Mouse (Mus musculus) heart, embryonic 15.5 days (tissue): ENCODE data around the gene Asb5. TPM values are rescaled to one million over a fixed set of nuclear protein-coding genes. Genes with fewer than 3 reads are reported as not detected.

Experiments
- ATAC-seq: fragments of 200-750 bp; cut with Nextera tagmentation; replicated peaks from 2 replicates; pipeline ENCODE4 v1.8.0; 2017; ENCODE audit warnings: low read depth, moderate TSS enrichment; ENCODE audit not compliant: insufficient number of reproducible peaks, insufficient read depth, low FRiP score
- H3K27ac ChIP-seq: fragments of 300-500 bp; sonication (generic); 2 replicates; pipeline ENCODE4 v1.5.1; 2015; ENCODE audit warnings: mild to moderate bottlenecking, inconsistent platforms
- H3K27me3 ChIP-seq: fragments of 300-500 bp; sonication (generic); 2 replicates; pipeline ENCODE4 v1.6.1; 2015; ENCODE audit warnings: inconsistent platforms
- H3K36me3 ChIP-seq: fragments of 300-500 bp; sonication (generic); 2 replicates; pipeline ENCODE4 v1.6.1; 2015; ENCODE audit warnings: mild to moderate bottlenecking, inconsistent platforms
- H3K4me1 ChIP-seq: fragments of 300-500 bp; sonication (generic); replicated peaks from 2 replicates; pipeline ENCODE4 v1.6.1; 2015; ENCODE audit warnings: inconsistent platforms
- H3K4me2 ChIP-seq: fragments of 300-500 bp; sonication (generic); 2 replicates; pipeline ENCODE4 v1.6.1; 2015; ENCODE audit warnings: inconsistent platforms, mild to moderate bottlenecking, moderate library complexity
- H3K4me3 ChIP-seq: fragments of 300-500 bp; sonication (generic); 2 replicates; pipeline ENCODE4 v1.5.1; 2015; ENCODE audit warnings: mild to moderate bottlenecking, inconsistent platforms
- H3K9ac ChIP-seq: fragments of 300-500 bp; sonication (generic); 2 replicates; pipeline ENCODE4 v1.6.1; 2015; ENCODE audit warnings: mild to moderate bottlenecking, inconsistent platforms
- H3K9me3 ChIP-seq: fragments of 300-500 bp; sonication (generic); replicated peaks from 2 replicates; pipeline ENCODE4 v1.6.1; 2016; ENCODE audit warnings: inconsistent platforms
- WGBS: fragments of 180-500 bp; shearing (Covaris S2); methylation state at CpG from one replicate; pipeline ENCODE4 v1.1.7; 2015; ENCODE audit warnings: mixed read lengths; 5-methylcytosine and 5-hydroxymethylcytosine counted together
- polyA plus RNA-seq: library from polyadenylated mRNA; unstranded; fragments of >200 nt; fragmentation: Nextera tagmentation; extraction: Ambion mirVana; gene quantifications from 2 replicates; pipeline ENCODE4 v1.2.1, GENCODE M21; 2015

The Asb5 gene
- polyA plus RNA-seq, 1 experiment from 2014 or later, result 4.9 TPM

DNA sequence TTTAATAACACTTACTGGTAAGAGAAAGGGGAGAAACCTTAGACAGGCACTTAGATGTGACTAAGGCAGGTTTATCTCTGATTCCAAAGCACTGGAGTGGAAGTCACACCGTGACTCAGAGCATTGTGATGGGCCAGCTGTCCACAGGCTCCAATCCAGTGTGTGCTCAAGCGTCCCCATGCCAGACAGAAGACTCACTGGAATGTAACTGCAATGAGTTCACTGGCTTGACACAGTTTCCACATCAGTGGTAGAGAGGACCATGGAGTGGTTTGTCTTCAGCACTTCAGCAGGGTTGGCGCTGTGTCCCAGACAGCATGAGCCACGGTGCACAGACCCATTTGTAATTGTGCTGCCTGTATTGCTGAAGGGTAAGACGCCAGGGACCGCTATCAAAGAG is 19.0 kb downstream of the Asb5 start:
- no peak overlapping the region for H3K27ac ChIP-seq
- H3K9me3 ChIP-seq, result no peaks in the 10 kb centered on the region
- WGBS, result 46% methylated on average over 6 of the region's 6 CpGs
- H3K27me3 ChIP-seq, result no peaks in the 10 kb centered on the region
- ATAC-seq, result no peak
- 0 out of 2 replicates have a peak, but pooled peaks cover 3% of the 10 kb centered on the region for H3K4me1 ChIP-seq
- no peaks in the 10 kb centered on the region for H3K36me3 ChIP-seq
- H3K9ac ChIP-seq, result no peak overlapping the region
- no peak overlapping the region for H3K4me2 ChIP-seq
- no peak overlapping the region for H3K4me3 ChIP-seq

DNA sequence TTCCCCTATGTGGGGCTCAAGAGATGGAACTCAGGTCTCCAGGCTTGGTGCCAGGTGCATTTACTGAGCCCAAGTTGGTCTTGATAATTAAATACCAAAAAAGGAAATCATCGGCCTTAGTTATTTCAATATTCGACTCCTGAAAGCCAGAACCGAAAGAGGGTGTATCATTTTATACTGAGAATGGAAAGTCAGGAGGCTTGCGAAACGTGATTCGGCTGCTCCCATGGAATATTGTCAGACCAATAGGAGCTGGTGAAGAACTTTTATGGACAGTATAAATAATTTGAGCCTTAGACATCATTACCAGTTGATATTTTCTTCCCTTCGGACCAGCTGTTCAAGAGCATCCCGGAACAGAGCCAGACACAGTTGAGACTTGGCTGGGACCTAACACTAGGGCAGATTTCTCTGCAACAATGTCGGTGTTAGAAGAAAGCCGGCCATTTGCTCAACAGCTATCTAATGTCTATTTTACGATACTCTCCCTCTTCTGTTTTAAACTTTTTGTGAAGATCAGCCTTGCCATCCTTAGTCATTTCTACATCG is 20.7 kb downstream of the Asb5 start:
- no peak for ATAC-seq
- H3K27me3 ChIP-seq, result no peaks in the 10 kb centered on the region
- no peak overlapping the region for H3K4me2 ChIP-seq
- no peaks in the 10 kb centered on the region for H3K9me3 ChIP-seq
- H3K4me3 ChIP-seq, result no peak overlapping the region
- no peaks in the 10 kb centered on the region for H3K36me3 ChIP-seq
- no peak overlapping the region for H3K9ac ChIP-seq
- no peak overlapping the region for H3K27ac ChIP-seq
- 0 out of 2 replicates have a peak, but pooled peaks cover 3% of the 10 kb centered on the region for H3K4me1 ChIP-seq
- WGBS, result 89% methylated on average over 12 of the region's 12 CpGs

DNA sequence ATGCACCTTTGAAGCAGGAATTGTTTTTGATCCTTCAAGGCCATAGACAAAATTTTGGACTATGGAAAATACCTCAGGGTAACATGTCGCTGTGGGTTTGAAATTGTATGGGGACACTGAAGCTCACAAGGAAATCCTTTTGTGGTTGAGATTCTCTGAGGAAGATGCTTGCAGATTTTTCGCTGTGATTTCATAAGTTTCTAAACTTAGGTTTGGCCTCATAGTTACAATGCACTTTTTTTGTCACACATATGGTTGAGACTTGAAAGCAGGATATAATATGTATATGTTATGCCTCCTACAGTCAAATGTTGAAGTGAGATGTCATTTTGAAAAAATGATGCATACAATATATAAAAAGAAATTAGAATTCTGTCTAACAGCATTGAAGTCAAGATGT is 25.5 kb downstream of the Asb5 start:
- ATAC-seq, result no peak
- H3K9me3 ChIP-seq, result no peaks in the 10 kb centered on the region
- H3K4me2 ChIP-seq, result no peak overlapping the region
- H3K4me1 ChIP-seq, result no peaks in the 10 kb centered on the region
- H3K27ac ChIP-seq, result no peak overlapping the region
- no peaks in the 10 kb centered on the region for H3K27me3 ChIP-seq
- H3K4me3 ChIP-seq, result no peak overlapping the region
- no peak overlapping the region for H3K9ac ChIP-seq
- 72% methylated on average over 2 of the region's 2 CpGs for WGBS
- no peaks in the 10 kb centered on the region for H3K36me3 ChIP-seq

DNA sequence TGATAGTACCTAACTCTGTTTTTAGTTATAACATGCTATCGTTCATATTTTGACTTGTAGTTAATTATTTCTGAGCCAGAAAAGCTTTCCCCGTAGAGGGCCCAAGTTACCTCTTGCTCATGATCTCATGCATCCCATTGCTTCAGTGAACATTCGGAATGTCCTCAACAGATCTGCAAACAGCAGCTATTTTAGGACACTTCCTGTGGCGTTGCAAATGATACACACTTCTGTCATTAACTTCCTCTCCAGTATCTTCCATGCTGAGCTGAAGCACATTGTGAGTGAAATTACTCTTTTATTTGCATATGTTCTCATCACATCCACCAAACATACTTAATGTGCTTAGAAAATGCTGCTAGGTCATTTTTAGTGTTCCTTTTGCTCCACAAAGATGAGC is 32.8 kb downstream of the Asb5 start:
- H3K36me3 ChIP-seq, result no peaks in the 10 kb centered on the region
- peaks cover 8% of the 10 kb centered on the region for H3K4me1 ChIP-seq
- no peaks in the 10 kb centered on the region for H3K9me3 ChIP-seq
- no peak for ATAC-seq
- H3K9ac ChIP-seq, result no peak overlapping the region
- WGBS, result 36% methylated on average over 4 of the region's 4 CpGs
- H3K4me3 ChIP-seq, result no peak overlapping the region
- H3K27ac ChIP-seq, result no peak overlapping the region
- H3K4me2 ChIP-seq, result no peak overlapping the region
- H3K27me3 ChIP-seq, result no peaks in the 10 kb centered on the region

DNA sequence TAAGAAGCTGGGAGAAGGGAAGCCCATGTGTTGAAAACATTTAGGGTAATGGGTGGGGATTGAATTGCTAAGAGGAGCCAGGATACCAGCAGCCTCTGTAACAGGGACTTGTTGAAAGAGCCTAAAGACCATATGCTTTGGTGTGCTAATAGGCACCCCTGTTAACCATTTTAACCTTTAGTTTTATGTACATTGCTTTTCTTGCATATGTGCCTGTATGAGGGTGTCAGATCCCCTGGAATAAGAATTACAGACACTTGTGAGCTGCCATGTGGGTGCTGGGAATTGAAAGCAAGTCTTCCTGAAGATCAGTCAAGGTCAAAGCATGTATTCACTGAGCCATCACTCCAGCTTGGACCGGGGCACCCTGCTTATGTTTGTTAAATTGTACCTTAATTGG is 35.8 kb downstream of the Asb5 start:
- H3K27me3 ChIP-seq, result no peaks in the 10 kb centered on the region
- no peak for ATAC-seq
- H3K36me3 ChIP-seq, result no peaks in the 10 kb centered on the region
- H3K4me1 ChIP-seq, result peaks cover 9% of the 10 kb centered on the region
- H3K4me2 ChIP-seq, result no peak overlapping the region
- 81% methylated on average over 1 of the region's 1 CpGs for WGBS
- H3K9me3 ChIP-seq, result no peaks in the 10 kb centered on the region
- no peak overlapping the region for H3K27ac ChIP-seq
- no peak overlapping the region for H3K9ac ChIP-seq
- no peak overlapping the region for H3K4me3 ChIP-seq

DNA sequence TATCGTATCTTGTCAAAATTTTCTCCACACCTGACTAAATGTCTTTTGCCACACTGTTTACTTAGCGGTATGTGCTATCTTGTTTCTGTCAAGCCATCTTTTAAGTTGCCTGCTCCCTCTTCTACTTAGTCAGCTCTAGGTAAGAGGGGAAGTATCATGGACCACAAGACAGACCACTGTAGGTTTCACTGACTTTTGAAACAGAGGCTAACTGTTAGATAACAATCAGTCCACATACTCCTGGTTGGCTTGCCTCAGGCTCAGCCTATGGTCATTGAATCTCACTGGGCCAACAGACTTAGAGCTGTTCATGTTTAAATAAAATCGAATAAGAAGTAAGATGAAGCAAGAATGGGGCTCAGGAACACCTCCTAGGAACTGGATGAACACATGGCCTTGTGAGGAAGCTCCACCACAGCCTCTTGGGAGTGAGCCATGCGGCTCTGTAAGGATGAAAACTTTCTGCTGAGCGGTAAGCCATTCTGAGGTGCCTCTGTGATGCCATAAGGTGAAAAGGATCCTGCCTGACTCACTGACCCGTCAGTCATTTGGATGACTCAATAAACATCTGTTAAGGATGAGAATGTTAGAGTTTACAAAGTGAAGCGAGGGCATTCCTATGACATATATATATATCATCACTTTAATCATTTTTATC is 36.4 kb downstream of the Asb5 start:
- 83% methylated on average over 7 of the region's 7 CpGs for WGBS
- no peaks in the 10 kb centered on the region for H3K36me3 ChIP-seq
- H3K4me2 ChIP-seq, result no peak overlapping the region
- H3K9ac ChIP-seq, result no peak overlapping the region
- H3K9me3 ChIP-seq, result no peaks in the 10 kb centered on the region
- H3K27me3 ChIP-seq, result no peaks in the 10 kb centered on the region
- no peak for ATAC-seq
- no peak overlapping the region for H3K4me3 ChIP-seq
- peaks cover 12% of the 10 kb centered on the region for H3K4me1 ChIP-seq
- H3K27ac ChIP-seq, result no peak overlapping the region

DNA sequence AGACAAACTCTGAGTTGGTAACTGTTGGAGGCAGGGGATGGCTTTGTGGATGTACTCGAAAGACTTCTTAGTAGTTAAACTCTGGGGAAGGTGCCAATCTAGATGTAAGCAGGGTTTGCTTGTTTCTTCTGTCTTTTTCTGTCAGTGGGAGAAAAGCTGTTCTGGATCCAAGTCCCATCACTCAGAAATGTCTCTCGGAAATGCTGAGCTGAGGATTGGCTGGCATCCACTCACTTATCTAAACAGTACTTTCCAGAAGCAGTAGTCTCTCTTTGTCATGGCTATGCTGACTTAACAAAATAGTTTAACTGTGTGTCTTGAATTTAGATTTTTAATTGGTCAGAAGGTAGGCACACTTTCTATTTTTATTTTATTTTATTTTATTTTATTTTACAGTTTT is 37.8 kb downstream of the Asb5 start:
- Histone ChIP-seq H3K27me3 (no peaks in the 10 kb centered on the region), H3K9me3 (no peaks in the 10 kb centered on the region), H3K4me1 (peaks cover 16% of the 10 kb centered on the region), H3K27ac (no peak overlapping the region), H3K9ac (no peak overlapping the region), H3K36me3 (no peaks in the 10 kb centered on the region), H3K4me2 (no peak overlapping the region), H3K4me3 (no peak overlapping the region)
- ATAC-seq, result no peak
- 32% methylated on average over 2 of the region's 2 CpGs for WGBS

DNA sequence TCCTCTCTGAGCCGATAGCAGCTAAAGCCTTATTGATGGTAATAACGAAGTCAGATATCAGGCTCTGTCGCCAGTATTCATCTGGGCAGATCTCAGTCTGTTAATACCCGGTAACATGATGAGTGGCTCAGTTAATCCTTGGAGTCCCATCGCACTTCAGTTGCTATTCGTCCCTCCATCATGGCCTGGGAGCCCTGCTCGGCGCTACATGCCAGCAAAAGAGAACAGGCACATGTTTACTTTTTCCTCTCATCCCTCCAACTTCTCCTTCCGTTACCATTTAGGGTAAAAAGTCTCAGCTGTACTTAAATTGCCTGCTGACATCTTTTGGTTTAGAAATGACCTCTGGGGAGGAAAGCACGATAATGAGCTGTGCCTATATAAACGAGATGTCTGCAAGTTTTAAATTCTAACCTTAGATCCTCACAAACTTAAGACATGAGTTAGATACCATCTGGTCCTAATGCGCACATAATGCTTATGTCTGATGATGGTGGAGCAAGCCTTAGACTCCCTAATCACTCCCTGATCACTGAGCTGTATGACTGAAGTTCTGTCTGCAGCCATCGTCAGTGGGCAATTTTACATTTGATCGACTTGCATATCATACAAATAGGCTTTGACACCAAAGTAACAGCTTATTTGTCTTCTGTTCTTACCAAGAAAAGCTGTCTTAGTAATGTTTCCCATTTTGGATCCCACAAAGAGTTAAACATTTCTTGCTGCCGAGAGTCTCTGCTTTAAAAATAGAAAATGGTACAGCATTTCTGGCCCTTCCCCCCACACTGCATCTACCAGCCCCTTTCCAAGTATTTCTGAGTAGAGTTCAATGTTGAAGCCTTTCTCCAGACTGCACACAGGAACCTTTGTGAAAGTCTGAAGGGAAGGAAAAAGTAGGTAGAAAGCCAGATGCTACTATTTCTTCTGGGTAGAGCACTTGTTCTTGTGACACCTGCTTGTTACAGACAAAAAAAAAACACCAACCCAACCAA is 41.5 kb downstream of the Asb5 start:
- ATAC-seq, result no peak
- Histone ChIP-seq H3K4me3 (peak overlapping the region; percentile 2; the same call in 1 of the 2 replicates), H3K4me2 (peak overlapping the region; percentile 42), H3K9me3 (no peaks in the 10 kb centered on the region), H3K27me3 (no peaks in the 10 kb centered on the region), H3K27ac (peak overlapping the region; percentile 81), H3K4me1 (peaks cover 15% of the 10 kb centered on the region), H3K9ac (no peak overlapping the region), H3K36me3 (no peaks in the 10 kb centered on the region)
- 50% methylated on average over 15 of the region's 15 CpGs for WGBS

DNA sequence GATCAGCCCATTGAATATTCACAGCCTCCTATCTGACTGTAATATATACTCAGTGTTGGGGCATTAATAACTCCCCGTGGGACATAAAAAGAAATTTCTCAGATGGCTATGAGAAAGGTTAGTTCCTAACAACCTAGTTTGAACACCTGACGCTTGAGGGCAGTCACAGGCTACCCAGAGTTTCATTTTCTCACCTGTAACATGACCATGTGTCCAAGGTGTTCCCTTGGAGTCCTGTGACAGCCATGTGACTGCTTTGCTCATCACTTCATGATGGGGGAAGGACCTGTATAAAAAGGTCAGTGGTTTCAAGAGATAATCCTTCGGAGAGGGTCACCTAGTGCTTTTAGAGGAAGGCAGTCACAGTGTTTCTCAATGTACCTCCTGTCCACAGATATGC is 52.1 kb downstream of the Asb5 start:
- Histone ChIP-seq H3K36me3 (no peaks in the 10 kb centered on the region), H3K27me3 (no peaks in the 10 kb centered on the region), H3K9me3 (no peaks in the 10 kb centered on the region; the same call in 1 of the 2 replicates), H3K4me3 (no peak overlapping the region), H3K4me2 (no peak overlapping the region), H3K4me1 (peaks cover 9% of the 10 kb centered on the region; the same call in 1 of the 2 replicates), H3K9ac (no peak overlapping the region), H3K27ac (no peak overlapping the region)
- 59% methylated on average over 3 of the region's 3 CpGs for WGBS
- ATAC-seq, result no peak

DNA sequence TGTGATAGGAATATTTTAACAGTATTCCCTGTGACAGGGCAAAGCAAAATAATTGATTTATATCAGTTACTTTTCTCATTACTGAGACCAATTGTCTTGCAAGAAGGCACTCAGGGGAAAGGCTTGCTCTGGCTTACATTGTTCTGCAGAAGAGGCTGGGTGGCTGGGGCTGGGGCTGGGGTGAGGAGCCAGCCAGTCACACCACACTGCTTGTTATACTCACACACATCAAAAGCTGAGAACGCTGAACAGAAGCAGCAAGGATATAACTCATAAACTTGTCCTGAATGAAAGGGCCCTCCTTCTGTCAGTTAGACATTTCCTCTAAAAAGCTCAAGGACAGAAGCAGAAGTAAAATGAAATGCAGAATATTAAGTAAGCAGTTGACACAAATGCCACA is 53.5 kb downstream of the Asb5 start:
- no peak overlapping the region for H3K9ac ChIP-seq
- H3K4me2 ChIP-seq, result no peak overlapping the region
- no peaks in the 10 kb centered on the region; the same call in 1 of the 2 replicates for H3K9me3 ChIP-seq
- 70% methylated on average over 1 of the region's 1 CpGs for WGBS
- peaks cover 9% of the 10 kb centered on the region; the same call in 1 of the 2 replicates for H3K4me1 ChIP-seq
- no peaks in the 10 kb centered on the region for H3K36me3 ChIP-seq
- H3K4me3 ChIP-seq, result no peak overlapping the region
- H3K27me3 ChIP-seq, result no peaks in the 10 kb centered on the region
- no peak for ATAC-seq
- H3K27ac ChIP-seq, result no peak overlapping the region

DNA sequence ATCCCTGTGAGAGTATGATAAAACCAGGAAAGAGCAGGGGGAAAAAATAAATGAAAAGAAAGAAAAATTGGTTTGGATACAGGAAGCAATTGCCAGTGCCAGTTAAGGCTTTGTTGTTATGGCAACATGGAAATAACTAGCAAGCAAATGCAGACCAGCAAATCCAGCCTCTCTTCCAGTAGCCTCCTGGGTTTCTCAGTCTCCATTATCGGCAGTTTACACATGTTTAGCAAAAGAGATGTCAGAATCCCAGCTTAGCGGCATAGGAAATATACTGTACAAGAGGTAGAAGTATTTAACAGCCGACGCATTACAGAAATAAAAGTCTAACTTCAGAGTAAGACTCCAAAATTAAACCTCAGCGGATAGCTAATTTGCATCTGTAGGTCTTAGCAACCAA is 65.3 kb downstream of the Asb5 start:
- H3K4me3 ChIP-seq, result no peak overlapping the region
- 89% methylated on average over 5 of the region's 5 CpGs for WGBS
- H3K36me3 ChIP-seq, result no peaks in the 10 kb centered on the region
- H3K9me3 ChIP-seq, result no peaks in the 10 kb centered on the region
- no peaks in the 10 kb centered on the region for H3K27me3 ChIP-seq
- H3K4me1 ChIP-seq, result no peaks in the 10 kb centered on the region
- H3K9ac ChIP-seq, result no peak overlapping the region
- no peak for ATAC-seq
- H3K27ac ChIP-seq, result no peak overlapping the region
- no peak overlapping the region for H3K4me2 ChIP-seq
